Mouse (Mus musculus) regulatory T cell (primary cell): ENCODE measurements at regions not wholly inside any gene's neighbourhood (a gene's known extent, or its start where the extent isn't known, plus 50 kb on each side); places are given as distances from the start of the nearest gene placed in this dataset.

Experiments used
- in situ Hi-C: fragments of 300-600 bp; cut with MboI, MseI; formaldehyde crosslinking; loops from one replicate; pipeline ENCODE4 v1.15.1; 2025; ENCODE audit warnings: high pct_unique_total_duplicates

- in situ Hi-C loops, result no loop called here
These were observed 136.7 kb downstream of the Gm10295 start for GRCm38 (mm10) chr7:71214500-71215055.

DNA sequence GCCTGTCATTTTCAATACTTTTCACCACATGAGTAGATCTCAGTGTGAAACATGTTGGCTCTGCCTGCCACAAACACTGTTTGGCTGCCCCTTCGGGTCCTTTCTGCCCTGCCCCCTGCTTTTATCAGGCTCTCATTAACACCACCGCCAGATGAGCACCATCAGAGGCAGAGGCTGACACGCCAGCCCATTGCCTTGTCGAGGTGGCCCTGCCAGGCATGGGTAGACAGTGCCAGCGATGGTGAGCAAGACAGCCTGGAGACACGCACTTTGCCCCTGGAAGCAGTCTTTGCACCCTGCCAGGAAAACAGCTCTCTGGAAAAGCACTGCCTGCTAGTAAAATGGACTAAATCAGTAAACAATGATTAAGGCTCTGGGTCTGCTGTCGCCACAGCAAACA lies 158.2 kb downstream of the Gm10295 start:
- in situ Hi-C loops, result no loop called here

DNA sequence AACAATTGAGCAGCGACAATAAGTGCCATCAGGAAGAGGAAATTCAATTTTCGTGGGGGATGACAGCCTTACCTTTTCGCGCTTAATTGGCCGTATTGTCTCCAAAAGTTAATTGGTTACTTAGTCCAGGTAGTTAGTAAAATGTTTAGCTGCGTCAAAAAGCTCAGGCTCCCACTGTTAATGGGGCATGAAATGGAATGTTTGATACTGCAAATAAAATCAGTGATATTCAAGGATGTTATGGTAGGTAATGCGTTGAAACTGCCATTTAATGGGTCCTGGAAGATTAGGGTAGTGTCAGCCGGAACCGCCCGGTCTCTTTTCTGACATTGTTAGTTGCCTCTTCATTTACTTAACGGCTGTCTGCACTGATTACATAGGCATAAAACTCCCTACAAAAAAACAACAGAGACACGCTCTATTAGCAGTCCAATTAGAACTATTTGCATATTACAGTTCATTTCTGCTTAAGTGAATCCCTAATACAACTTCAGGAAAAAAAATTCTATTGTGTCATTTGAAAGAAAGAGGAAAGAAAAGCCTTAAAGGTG lies 161.0 kb downstream of the Gm10295 start:
- in situ Hi-C loops, result no loop called here

DNA sequence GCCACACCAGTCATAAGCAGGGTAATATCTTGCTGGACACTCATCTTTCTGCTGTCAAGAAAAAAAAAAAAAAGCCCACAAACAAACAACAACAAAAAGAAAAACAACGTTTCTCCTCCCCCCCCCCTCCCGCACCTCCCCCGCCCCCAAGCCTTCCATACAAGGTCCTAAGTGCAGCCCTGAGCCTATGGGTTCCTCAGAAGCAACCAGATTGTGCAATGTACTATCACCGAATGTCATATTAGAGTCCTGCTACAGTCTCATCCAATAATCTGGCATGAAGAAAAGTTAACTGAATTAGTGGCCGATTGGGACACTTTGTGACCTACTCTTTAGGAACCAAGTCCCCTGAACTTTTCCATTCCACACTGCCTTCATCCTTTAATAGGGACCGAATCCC lies 161.5 kb downstream of the Gm10295 start:
- in situ Hi-C loops, result no loop called here

GRCm38 (mm10) chr7:71188119-71188518 lies 163.2 kb downstream of the Gm10295 start:
- in situ Hi-C loops, result no loop called here

DNA sequence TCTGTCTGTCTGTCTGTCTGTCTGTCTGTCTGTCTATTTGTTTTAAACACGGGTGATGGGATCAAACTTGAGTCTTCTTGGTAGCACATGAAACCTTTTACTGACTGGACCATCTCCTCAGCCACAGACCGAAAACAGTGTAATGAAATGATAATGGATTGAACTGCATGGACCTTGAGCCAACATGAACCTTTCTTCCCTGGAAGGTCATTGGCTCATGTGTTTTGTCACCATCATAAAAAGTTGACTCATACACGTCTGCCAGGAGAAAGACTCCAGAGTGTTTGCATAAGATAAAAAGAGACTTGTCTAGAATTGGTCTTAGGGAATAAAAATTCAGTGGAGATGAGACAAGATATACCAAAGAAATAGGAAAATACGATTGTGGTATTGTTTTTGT lies 176.4 kb downstream of the Gm10295 start:
- in situ Hi-C loops, result no loop called here

- in situ Hi-C loops, result no loop called here
These were observed 212.2 kb downstream of the Gm10295 start for GRCm38 (mm10) chr7:71139068-71139467.

DNA sequence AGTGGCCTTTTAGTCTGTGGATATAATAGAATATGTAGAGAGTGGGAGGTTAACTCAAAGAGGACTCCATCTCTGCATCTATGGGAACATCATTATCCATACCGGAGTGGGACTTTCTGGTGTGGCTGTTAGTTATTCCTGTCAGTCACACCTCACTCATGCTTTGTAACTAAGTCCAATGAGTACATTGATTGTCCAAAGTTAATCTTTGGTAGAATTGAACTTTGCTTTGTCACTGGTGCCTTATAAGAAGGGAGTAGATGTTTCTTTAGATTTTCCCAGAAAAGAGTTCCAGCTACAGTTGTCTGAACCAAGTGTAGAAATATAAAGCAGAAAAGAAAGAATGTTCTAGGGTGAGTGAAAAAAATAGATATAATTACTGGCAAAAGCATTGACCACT lies 221.3 kb downstream of the Gm10295 start:
- in situ Hi-C loops, result no loop called here

DNA sequence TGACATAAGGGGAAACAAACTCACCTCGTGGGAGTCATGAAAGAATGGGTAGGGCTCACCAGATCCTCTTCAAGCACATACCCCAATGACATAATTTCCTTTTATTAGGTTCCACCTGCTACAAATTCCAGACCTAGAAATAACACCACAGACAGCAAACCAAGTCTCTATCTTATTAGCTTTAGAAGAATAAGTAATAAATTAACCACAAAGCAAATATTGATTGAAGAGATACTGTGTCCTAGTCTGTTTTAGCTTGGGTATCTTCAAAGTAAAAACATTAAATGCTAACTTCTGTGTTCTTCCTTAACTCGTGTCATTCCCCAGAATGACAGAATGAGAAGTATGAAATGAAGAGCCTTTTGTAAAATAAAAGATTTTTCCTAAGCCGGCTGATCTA lies 222.4 kb downstream of the Gm10295 start:
- in situ Hi-C loops, result no loop called here

- in situ Hi-C loops, result no loop called here
These were observed 229.8 kb downstream of the Gm10295 start for GRCm38 (mm10) chr7:71121453-71121852.

DNA sequence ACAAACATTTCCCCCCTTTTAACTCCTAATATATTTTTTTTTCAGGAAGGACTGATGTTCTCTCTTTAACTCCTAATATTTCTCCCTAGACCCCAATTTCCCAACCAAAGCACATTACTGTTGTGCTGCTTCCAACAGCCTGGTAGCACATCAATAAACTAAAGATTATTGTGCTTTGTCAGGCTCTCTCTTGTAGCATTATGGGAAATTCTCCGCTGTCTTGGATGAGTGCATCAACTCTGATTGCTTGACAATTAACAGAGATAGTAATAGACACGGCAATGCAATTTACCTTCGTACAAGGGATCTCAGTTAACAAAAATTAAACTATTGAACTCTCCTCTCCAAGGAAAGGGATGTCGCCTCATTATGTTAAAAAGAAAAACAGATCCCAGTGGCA lies 230.3 kb downstream of the Gm10295 start:
- in situ Hi-C loops, result no loop called here

DNA sequence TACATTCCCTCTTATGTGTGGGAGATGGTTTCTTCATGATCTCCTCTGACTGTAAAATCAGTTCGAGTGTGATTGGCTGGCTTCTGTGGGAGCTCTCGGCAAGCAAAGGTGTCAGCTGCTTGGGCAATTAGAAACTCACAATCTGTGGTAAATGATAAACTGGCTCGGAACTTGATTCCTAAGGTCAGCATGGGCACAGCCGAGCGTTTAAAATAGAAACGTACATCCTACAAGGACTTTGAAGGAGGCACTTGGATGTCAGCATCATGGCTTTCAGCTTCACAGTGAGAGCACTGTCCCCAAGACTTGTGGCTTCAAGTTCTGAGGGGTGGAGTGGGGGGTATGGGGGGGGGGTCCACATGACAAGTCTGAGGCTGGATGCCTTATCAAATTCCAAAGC lies 231.3 kb downstream of the Gm10295 start:
- in situ Hi-C loops, result no loop called here

DNA sequence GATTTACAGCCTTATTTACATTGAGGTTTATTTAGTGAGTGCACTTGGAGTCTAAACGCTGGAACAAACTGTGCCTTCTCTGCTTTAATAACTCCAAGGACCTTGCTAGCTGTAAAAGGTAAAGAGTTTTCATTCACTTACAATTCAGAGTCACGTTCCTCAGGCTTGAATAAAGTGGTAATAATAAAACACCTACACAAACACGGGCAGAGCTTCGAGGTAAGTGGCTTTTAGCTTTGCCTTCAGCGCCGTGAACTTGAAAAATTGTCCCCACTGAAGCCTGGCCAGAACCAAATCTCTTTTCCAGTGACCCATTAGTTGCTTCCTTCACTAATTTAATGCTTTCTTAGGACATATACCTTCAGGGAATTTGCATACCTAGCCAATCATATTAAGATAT lies 244.2 kb downstream of the Gm10295 start:
- in situ Hi-C loops, result no loop called here

DNA sequence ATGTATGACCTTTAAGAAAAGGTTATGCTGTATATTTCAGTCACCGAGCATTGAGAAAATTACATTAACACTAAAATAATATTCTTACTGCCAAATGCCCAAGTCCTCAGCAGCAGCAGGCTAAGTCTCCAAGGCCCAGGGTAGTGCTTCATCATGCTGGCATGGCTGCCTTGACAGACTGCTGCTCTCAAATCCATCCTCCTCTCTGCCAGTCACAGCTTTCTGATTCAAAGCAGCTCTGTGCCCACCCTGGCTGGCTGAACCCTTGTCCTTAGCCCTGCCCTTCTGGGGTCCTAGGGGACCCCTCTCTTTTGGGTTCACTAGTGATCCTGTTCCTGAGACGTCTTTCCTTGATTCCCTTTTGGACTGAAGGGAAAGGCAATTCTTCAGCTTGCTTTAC lies 251.0 kb downstream of the Gm10295 start:
- in situ Hi-C loops, result no loop called here

- in situ Hi-C loops, result no loop called here
These were observed 253.0 kb downstream of the Gm10295 start for GRCm38 (mm10) chr7:71098276-71098675.

DNA sequence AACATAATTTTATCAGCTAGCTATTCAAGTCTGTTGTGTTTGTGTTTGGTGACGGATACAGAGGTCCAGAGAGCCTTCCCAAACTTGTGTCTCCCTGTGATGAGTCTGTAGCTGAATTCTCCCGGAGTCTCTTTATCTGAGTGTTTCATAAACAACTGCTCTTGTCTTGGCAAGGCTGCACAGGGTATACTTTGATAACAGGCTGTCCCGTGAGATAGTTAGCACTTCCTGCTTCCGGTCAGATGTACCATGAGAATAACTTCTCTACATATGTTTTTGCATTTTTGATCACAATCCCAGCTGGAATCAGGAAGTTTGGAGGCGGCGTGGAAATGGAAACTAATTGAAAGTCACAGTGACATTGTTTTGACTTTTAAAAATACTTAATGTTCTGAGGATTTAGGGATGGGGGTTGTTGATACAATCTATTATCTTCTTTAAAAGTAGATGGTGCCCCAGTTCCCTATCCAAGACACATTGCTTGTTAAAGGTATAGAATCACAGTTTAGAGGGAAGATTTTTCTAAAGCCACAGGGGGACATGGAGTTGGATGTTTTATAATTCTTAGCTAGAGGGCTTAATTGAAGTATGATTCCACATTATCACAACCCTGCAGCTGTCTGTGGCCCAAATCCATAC lies 257.9 kb downstream of the Gm10295 start:
- in situ Hi-C loops, result no loop called here

DNA sequence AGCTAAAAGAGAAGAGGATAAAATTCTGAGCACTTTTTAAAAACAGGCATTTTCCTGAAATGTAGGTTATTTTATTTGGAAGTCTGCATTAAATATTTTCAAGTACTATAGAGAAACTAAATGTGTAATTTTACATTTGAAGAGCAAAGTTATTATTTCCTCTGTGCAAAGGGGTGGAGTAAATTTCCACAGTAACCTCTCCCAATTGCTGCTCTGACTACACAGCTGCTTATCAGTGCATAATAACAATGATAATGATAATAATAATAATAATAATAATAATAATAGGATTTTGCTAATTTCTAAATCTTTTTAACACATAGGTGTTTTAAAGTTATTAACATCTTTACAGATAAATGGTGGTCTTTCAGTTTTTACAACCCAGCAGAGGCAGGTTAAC lies 258.5 kb downstream of the Gm10295 start:
- in situ Hi-C loops, result no loop called here

DNA sequence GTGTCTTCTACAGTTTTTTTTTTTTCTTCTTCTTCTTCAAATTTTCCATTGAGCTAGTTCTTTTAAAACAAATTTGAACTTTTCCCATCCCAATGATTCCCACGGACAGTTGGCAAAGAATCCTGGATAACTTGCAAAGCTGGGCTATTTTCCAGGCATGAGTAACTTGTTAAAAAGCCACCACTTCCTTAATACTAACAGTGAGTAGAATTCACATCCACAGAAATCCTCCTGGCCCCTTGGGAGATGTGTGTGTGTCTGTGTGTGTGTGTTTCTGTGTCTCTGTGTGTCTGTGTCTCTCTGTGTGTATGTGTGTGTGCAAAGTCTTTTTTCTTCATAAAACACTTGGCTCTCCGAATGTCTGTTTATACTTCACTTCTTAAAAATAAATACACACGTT lies 259.0 kb downstream of the Gm10295 start:
- in situ Hi-C loops, result no loop called here

- in situ Hi-C loops, result no loop called here
These were observed 286.6 kb downstream of the Gm10295 start for GRCm38 (mm10) chr7:71064446-71065391.

DNA sequence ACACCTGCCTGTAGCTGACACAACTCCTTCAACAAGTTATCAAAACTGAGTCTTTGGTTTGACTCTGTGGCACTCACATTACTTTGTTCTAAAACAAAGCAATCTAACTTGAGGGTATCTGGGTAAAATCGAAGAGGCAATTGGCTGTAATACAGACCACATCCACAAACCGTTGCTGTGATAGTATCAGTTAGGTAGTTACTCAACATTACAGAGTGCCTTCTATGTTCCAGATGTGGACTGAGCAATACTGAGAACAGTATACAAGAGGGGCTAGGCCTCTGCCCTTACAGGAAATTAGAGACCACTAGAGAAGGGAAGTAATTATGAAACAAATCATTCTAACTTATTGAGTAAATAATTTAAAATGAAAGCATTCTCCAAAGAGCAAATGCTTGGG lies 300.5 kb downstream of the Gm10295 start:
- in situ Hi-C loops, result no loop called here

- in situ Hi-C loops, result no loop called here
These were observed 304.1 kb downstream of the Gm10295 start for GRCm38 (mm10) chr7:71047201-71047600.

- in situ Hi-C loops, result no loop called here
These were observed 304.7 kb downstream of the Gm10295 start for GRCm38 (mm10) chr7:71046596-71046995.

GRCm38 (mm10) chr7:71043789-71044188 lies 307.5 kb downstream of the Gm10295 start:
- in situ Hi-C loops, result no loop called here
